7 mouse cellular contexts compared by ENCODE assay signal in genomic region chr1:184441005-184441557, GRCm38 (mm10).
A peak's percentile ranks its signal among the peaks of the same experiment; 100 is the strongest.
DNase-seq lines count a peak whose midpoint lies in the region; ATAC-seq and TF ChIP-seq lines count a peak whose summit lies in the region.

No protein-coding gene starts in this region.

- peak; percentile 11 for DNase-seq in right cerebral cortex, postnatal 4 days
- DNase-seq in right cerebral cortex, postnatal 25 days, result no peak
- DNase-seq in heart, postnatal 0 days (ENCODE audit: low spot score), result no peak
- peak; percentile 4 to 50 for DNase-seq in natural killer cell, adult 2 months (ENCODE audit: low spot score in 2 of 2)
- DNase-seq in cerebellum, postnatal 14 days, result no peak

- H3K36me3 ChIP-seq in heart, postnatal 0 days (replicated peaks; ENCODE audit: control insufficient read depth, insufficient read depth, low read length), result no peaks in the 10 kb centered on the region
- H3K36me3 ChIP-seq in limb, embryonic 15.5 days, result no peaks in the 10 kb centered on the region

- H3K4me1 ChIP-seq in cortical plate, adult 2 months (ENCODE audit: control insufficient read depth, insufficient read depth, low read length), result no peaks in the 10 kb centered on the region
- H3K4me1 ChIP-seq in heart, postnatal 0 days (ENCODE audit: control insufficient read depth, insufficient read depth), result peaks cover 10% of the 10 kb centered on the region
- H3K4me1 ChIP-seq in limb, embryonic 15.5 days, result peaks cover 20% of the 10 kb centered on the region

- no peak for TF ChIP-seq CTCF in cortical plate, adult 2 months (IDR thresholded peaks at IDR 0.05; ENCODE audit: extremely low read depth, insufficient read depth, low read length)
- no peak for TF ChIP-seq CTCF in heart, postnatal 0 days (IDR thresholded peaks at IDR 0.05; ENCODE audit: low read depth)

- no peak for TF ChIP-seq EP300 in heart, postnatal 0 days (IDR thresholded peaks at IDR 0.05; ENCODE audit: low read depth)

- no peak for TF ChIP-seq POLR2A in cortical plate, adult 2 months (IDR thresholded peaks at IDR 0.05; ENCODE audit: extremely low read depth, insufficient read depth, low read length)

- WGBS in heart, postnatal 0 days, result 56% methylated on average over 18 of the region's 18 CpGs
- 9% methylated on average over 18 of the region's 18 CpGs for WGBS in limb, embryonic 15.5 days

- H3K9ac ChIP-seq in heart, postnatal 0 days (replicated peaks; ENCODE audit: low read depth, low read length), result no peak overlapping the region
- H3K9ac ChIP-seq in limb, embryonic 15.5 days, result no peak overlapping the region

- no peaks in the 10 kb centered on the region for H3K9me3 ChIP-seq in heart, postnatal 0 days (replicated peaks; ENCODE audit: control insufficient read depth, low read length)
- no peaks in the 10 kb centered on the region for H3K9me3 ChIP-seq in limb, embryonic 15.5 days

- no peak for ATAC-seq in heart, postnatal 0 days (ENCODE audit: insufficient read depth, low read depth)
- ATAC-seq in limb, embryonic 15.5 days (ENCODE audit: insufficient number of reproducible peaks, low FRiP score, low TSS enrichment, low read depth), result no peak

- peak overlapping the region; percentile 22; the same call in 1 of the 2 replicates for H3K4me2 ChIP-seq in heart, postnatal 0 days (ENCODE audit: low read depth, low read length)
- H3K4me2 ChIP-seq in limb, embryonic 15.5 days, result peak overlapping the region; percentile 48

- H3K4me3 ChIP-seq in cortical plate, adult 2 months (ENCODE audit: insufficient read depth, low read length), result peak overlapping the region; percentile 53
- H3K4me3 ChIP-seq in heart, postnatal 0 days (ENCODE audit: low read depth, low read length), result 0 out of 2 replicates have a peak overlapping the region, but pooled peaks have one; percentile 4
- H3K4me3 ChIP-seq in limb, embryonic 15.5 days, result peak overlapping the region; percentile 29

- no peak overlapping the region for H3K27ac ChIP-seq in cortical plate, adult 2 months (ENCODE audit: insufficient read depth, low read length)
- H3K27ac ChIP-seq in heart, postnatal 0 days (ENCODE audit: low read depth), result peak overlapping the region; percentile 54
- 0 out of 2 replicates have a peak overlapping the region, but pooled peaks have one; percentile 39 for H3K27ac ChIP-seq in limb, embryonic 15.5 days

- no peaks in the 10 kb centered on the region for H3K27me3 ChIP-seq in heart, postnatal 0 days (ENCODE audit: control insufficient read depth, insufficient read depth, low read length)
- H3K27me3 ChIP-seq in limb, embryonic 15.5 days, result peaks cover 35% of the 10 kb centered on the region; the same call in 1 of the 2 replicates

Comparison
In these comparisons a context has a peak if more than half of its experiments do, and no peak if none do; other contexts are left out.
1. DNase-seq: peak in right cerebral cortex, postnatal 4 days (single experiment) and natural killer cell, adult 2 months (2 of 2); none in right cerebral cortex, postnatal 25 days (single experiment), heart, postnatal 0 days (single experiment) and cerebellum, postnatal 14 days (0 of 2).
2. Peak in every context shown above with its lines, with median percentiles within 50 percentile points of each other: H3K4me3 ChIP-seq.